Mouse (Mus musculus) megakaryocyte, embryonic 14.5 days (primary cell): ENCODE results near the gene Gm10638. TPM values are rescaled to one million over a fixed set of nuclear protein-coding genes. Genes with fewer than 3 reads are reported as not detected.

ENCODE experiments used
- H3K27me3 ChIP-seq: replicated peaks from 2 replicates; pipeline ENCODE3; 2012; ENCODE audit warnings: inconsistent platforms
- H3K36me3 ChIP-seq: replicated peaks from 2 replicates; pipeline ENCODE3; 2012; ENCODE audit warnings: low read length, inconsistent platforms, mixed read lengths
- H3K4me1 ChIP-seq: 2 replicates; pipeline ENCODE4 v1.6.1; 2012; ENCODE audit warnings: inconsistent platforms
- H3K4me3 ChIP-seq: replicated peaks from 2 replicates; pipeline ENCODE3; 2012; ENCODE audit warnings: moderate library complexity, mild to moderate bottlenecking, inconsistent platforms
- H3K9me3 ChIP-seq: 2 replicates; pipeline ENCODE4 v1.6.1; 2012; ENCODE audit warnings: inconsistent platforms
- FLI1 ChIP-seq: IDR thresholded peaks from 2 replicates; pipeline ENCODE4 v1.6.1; 2012; ENCODE audit warnings: low read length, inconsistent platforms, mixed read lengths
- GATA1 ChIP-seq: IDR thresholded peaks from 3 replicates; pipeline ENCODE4 v1.6.1; 2012; ENCODE audit warnings: mixed read lengths, low read length, inconsistent platforms, borderline replicate concordance
- polyA plus RNA-seq: library from polyadenylated mRNA; stranded (reverse); fragments of >175 nt; gene quantifications from 2 replicates; pipeline ENCODE4 v1.2.3, GENCODE M21; 2012; ENCODE audit warnings: low replicate concordance; ENCODE audit not compliant: insufficient read depth

The Gm10638 gene
- polyA plus RNA-seq, 1 experiment: 4.0 TPM

DNA sequence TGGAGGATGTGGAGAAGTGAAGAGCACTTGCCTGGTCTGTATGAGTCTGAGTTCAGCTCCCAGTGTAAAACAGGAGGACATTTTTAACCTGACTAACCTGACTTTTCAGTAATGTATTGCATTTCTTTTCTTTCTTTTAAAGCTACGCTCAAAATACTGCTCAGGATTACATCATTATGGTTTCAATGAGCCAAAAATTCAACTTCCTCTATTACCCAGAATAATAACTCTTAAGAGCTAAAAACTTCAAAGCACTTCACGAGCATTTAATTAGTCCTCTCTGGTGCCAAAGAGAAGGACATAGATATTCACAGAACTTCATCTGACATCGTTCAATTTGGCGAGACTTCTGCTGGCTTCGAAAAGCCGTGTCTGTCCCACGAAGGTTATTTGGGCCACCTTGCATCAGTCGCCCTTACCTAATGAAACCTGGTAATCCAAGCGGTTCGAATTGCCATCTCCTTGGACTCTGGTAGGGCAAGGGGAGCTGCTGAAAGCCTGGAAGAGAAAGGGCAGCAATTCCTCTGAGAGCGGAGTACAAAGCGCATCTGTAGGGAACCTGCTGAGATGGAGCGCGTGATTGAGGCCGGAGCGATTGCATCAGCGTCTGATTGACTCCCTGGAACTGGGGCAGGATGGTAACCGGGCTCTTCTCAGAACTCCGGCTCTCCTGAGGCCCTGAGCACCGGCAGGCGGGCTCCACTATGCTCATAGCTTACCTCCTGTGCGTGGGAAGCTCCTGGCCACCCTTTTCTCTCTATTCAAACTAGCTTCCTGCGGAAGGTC is 11.6 kb downstream of the Gm10638 start:
- H3K4me3 ChIP-seq: no peak overlapping the region
- peaks cover 8% of the 10 kb centered on the region for H3K9me3 ChIP-seq
- TF ChIP-seq GATA1 (no peak), FLI1 (no peak)
- no peaks in the 10 kb centered on the region for H3K36me3 ChIP-seq
- H3K27me3 ChIP-seq: peaks cover 26% of the 10 kb centered on the region
- H3K4me1 ChIP-seq: 0 out of 2 replicates have a peak, but pooled peaks cover 4% of the 10 kb centered on the region

DNA sequence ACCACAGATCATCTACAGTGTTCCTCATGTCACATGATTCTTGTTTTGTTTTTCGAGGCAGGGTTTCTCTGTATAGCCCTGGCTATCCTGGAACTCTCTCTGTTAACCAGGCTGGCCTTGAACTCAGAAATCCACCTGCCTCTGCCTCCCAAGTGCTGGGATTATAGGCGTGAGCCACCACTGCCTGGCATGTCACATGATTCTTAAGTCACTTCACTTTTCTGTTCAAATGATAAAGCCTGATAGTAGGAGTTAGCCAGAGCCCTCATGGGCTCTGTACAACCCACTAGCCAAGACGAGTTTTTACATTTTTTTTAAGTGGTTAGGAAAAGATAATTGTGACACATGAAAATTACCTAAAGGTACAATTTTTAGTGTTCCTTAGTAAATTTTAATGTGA is 13.2 kb downstream of the Gm10638 start:
- Histone ChIP-seq H3K27me3 (peaks cover 28% of the 10 kb centered on the region), H3K4me1 (0 out of 2 replicates have a peak, but pooled peaks cover 4% of the 10 kb centered on the region), H3K4me3 (no peak overlapping the region), H3K9me3 (peaks cover 5% of the 10 kb centered on the region), H3K36me3 (no peaks in the 10 kb centered on the region)
- TF ChIP-seq GATA1 (no peak), FLI1 (no peak)

DNA sequence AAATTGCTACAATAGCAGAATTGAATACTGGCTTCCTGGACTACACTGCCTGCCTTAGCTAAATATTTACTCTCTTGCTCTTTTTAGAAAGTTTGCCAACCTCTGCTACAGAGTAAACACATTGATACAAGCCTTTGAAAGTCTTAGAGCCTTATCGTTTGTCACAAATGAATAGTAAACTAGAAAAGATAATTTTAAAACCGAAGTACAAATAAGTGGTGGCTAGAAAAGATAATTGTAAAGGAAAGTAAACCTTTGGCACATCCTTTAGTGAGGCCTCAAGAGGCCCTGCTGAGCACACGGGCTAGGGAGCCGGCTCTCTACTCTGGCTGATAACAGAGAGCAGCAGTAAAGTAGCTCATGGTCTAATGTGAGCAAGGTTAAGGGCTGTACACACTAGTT is 13.6 kb downstream of the Gm10638 start:
- H3K9me3 ChIP-seq: 0 out of 2 replicates have a peak, but pooled peaks cover under 1% of the 10 kb centered on the region
- no peaks in the 10 kb centered on the region for H3K36me3 ChIP-seq
- H3K4me3 ChIP-seq: no peak overlapping the region
- 0 out of 2 replicates have a peak, but pooled peaks cover 4% of the 10 kb centered on the region for H3K4me1 ChIP-seq
- TF ChIP-seq FLI1: no peak
- no peak for TF ChIP-seq GATA1
- peaks cover 28% of the 10 kb centered on the region for H3K27me3 ChIP-seq

DNA sequence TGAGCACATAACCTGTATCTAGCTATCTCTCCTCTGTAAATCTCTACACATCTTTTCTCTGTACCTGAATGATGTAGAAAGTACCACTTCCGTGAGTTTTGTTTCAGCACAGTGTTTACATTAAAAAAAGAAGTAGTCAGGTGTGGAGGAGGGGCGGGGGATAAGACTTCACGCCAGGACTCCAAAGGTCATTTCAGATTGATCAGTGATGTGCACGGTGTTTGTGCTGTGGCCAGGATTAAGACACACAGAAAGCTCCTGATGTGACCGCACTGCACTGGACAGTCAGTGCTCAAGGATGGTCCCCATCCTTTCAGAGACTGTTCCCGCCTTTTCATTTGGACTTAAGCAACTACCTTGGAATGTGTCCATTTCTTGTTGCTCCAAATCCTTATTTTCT is 15.2 kb downstream of the Gm10638 start:
- TF ChIP-seq GATA1 (no peak), FLI1 (no peak)
- Histone ChIP-seq H3K27me3 (peaks cover 28% of the 10 kb centered on the region), H3K4me3 (no peak overlapping the region), H3K4me1 (0 out of 2 replicates have a peak, but pooled peaks cover 4% of the 10 kb centered on the region), H3K9me3 (no peaks in the 10 kb centered on the region), H3K36me3 (no peaks in the 10 kb centered on the region)

DNA sequence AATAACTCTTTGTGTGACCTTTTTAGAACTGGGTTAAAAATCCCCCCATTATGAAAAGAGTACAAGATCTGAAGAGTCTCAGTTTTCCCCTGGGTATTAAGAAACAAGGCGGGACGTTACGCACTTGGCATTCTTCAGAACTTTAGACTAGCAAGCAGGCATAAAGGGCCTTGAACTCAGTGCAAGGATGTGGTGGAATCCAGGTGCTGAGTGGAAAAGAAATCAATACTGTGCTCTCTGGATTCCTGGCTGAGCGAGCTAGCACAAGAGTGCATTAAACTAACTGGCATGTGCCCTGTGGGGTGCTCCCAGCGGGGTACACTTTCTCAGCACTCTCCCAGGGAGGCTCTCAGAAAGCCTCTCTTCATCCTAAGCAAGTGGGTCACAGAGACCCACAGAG is 17.3 kb downstream of the Gm10638 start:
- Histone ChIP-seq H3K27me3 (peaks cover 29% of the 10 kb centered on the region), H3K4me1 (0 out of 2 replicates have a peak, but pooled peaks cover 3% of the 10 kb centered on the region), H3K9me3 (no peaks in the 10 kb centered on the region), H3K4me3 (no peak overlapping the region), H3K36me3 (no peaks in the 10 kb centered on the region)
- TF ChIP-seq FLI1 (no peak), GATA1 (no peak)

DNA sequence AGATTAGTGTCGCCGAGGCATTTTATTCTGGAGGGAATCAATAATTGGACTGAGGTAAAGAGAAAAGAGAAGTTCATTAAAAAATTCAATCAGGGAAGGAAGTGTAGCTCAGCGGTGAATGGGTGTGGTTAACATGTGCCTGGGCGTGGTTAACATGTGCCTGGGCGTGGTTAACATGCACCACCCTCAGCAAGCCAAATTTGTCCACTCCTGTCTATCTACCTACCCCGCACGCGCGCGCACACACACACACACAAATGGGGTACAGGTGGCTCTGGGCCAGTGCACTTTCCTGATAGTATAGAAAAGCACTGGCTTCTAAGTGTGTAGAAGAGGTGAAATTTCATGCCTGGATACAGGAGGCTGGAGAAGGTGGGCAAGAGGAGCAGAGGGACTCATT is 19.7 kb downstream of the Gm10638 start:
- H3K4me1 ChIP-seq: 0 out of 2 replicates have a peak, but pooled peaks cover 3% of the 10 kb centered on the region
- H3K36me3 ChIP-seq: no peaks in the 10 kb centered on the region
- H3K9me3 ChIP-seq: no peaks in the 10 kb centered on the region
- TF ChIP-seq FLI1 (no peak), GATA1 (no peak)
- peaks cover 27% of the 10 kb centered on the region for H3K27me3 ChIP-seq
- no peak overlapping the region for H3K4me3 ChIP-seq

DNA sequence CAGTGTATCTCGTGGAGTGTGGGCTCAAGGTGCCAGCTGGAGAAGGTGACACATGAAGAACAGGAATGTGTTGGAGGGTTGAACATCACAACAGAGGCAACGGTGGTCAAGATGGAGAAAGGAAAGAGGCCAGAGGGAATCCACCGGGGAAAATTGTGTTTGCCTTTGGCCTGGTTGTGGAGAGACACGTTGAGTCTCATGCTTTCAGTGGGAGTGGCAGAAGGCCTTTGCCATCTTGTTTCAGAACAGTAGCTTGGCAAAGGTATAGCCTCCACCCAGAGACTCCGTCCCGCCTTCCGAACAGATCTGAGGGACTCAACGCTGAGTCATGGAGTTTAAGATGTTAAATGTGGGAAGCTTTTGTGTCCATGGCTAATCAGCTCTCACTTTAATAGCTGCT is 20.2 kb downstream of the Gm10638 start:
- Histone ChIP-seq H3K4me3 (no peak overlapping the region), H3K27me3 (peaks cover 26% of the 10 kb centered on the region), H3K9me3 (no peaks in the 10 kb centered on the region), H3K4me1 (peaks cover 3% of the 10 kb centered on the region; the same call in 1 of the 2 replicates), H3K36me3 (no peaks in the 10 kb centered on the region)
- TF ChIP-seq GATA1 (no peak), FLI1 (no peak)

DNA sequence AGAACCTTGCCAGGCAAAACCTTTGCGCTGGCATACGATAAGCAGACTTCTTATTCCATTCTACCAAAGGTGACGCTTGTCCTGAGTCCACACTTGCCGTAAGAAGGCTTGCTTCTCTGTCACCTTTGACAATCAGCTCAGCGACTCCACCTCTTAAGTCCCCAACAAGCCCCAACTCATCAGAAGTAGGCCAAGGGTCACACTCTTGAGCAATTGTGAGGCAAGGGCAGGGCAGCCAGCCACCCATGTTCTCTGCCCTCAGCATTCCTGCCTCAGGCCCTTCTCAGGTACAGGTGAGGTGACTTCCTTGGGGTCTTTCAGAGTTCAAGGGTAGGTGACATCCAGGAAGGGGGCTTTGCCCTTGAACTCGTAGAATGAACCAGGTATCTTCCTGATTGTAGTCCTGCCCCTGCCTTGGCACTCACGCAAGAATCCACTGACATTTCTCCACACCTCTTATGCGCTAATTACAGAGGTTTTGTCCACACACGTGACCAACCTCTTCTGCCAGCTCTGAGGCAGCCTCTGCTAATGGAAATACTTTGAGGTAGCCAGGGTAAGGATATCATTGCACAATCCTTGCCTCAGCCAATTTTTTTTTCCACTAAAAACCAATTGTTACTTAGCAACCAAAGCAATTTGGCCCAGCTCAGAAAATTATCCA is 21.2 kb downstream of the Gm10638 start:
- Histone ChIP-seq H3K4me1 (peaks cover 10% of the 10 kb centered on the region; the same call in 1 of the 2 replicates), H3K9me3 (no peaks in the 10 kb centered on the region), H3K4me3 (no peak overlapping the region), H3K27me3 (peaks cover 30% of the 10 kb centered on the region), H3K36me3 (no peaks in the 10 kb centered on the region)
- TF ChIP-seq FLI1 (no peak), GATA1 (no peak)

DNA sequence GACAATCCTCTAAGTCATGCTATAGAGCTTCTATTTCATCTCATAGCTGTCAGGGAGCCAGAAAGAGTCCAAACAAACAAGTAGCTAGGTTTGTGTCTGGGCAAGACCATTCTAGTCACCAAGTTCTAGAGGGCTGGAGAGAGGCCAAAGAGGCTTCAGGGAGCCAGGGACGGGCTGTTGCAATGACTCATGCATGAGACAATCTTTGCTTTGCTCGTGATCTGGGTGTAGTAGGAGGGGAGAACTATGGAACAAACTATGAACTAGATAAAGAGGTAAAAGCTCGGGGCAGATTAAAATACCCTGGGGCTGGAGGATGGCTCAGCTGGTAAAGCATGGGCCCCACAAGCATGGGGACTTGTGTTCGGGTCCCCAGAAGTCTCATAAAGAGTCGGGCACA is 23.0 kb downstream of the Gm10638 start:
- Histone ChIP-seq H3K27me3 (peaks cover 20% of the 10 kb centered on the region), H3K36me3 (no peaks in the 10 kb centered on the region), H3K9me3 (no peaks in the 10 kb centered on the region), H3K4me1 (peaks cover 22% of the 10 kb centered on the region), H3K4me3 (no peak overlapping the region)
- TF ChIP-seq FLI1: no peak
- no peak for TF ChIP-seq GATA1
